Mouse (Mus musculus) urinary bladder, postnatal 25 days (tissue): ENCODE data around the gene Lce1d.
A peak's percentile ranks its signal among the peaks of the same experiment; 100 is the strongest.

Source experiments
- DNase-seq: peaks from one replicate; pipeline ENCODE4 v3.0.0; 2022; ENCODE audit warnings: low spot score

The Lce1d gene

GRCm38 (mm10) chr3:92687110-92687509, at the start of gene Lce1d:
TSS of gene Lce1d (minus strand) at chr3:92687210.
- no peak for DNase-seq

GRCm38 (mm10) chr3:92722631-92723030, 35.6 kb upstream of the Lce1d start:
- DNase-seq = no peak

GRCm38 (mm10) chr3:92720250-92720649, 33.2 kb upstream of the Lce1d start, which contains the start of gene Lce1f:
TSS of gene Lce1f (minus strand) at chr3:92720350.
- DNase-seq = no peak

GRCm38 (mm10) chr3:92715122-92715521, 28.1 kb upstream of the Lce1d start:
- DNase-seq = no peak

- DNase-seq = no peak
These were observed 22.0 kb upstream of the Lce1d start, which contains the start of gene Lce1e for GRCm38 (mm10) chr3:92708974-92709373. TSS of gene Lce1e (minus strand) at chr3:92709074.

GRCm38 (mm10) chr3:92694613-92695012, 7.6 kb upstream of the Lce1d start:
- DNase-seq = no peak

GRCm38 (mm10) chr3:92691688-92692087, 4.7 kb upstream of the Lce1d start:
- no peak for DNase-seq

- DNase-seq = peak; percentile 12
These were observed 2.1 kb upstream of the Lce1d start for GRCm38 (mm10) chr3:92689154-92689553.

GRCm38 (mm10) chr3:92678947-92679346, 8.1 kb downstream of the Lce1d start, which contains the start of gene Lce1c:
TSS of gene Lce1c (plus strand) at chr3:92679247.
- DNase-seq = no peak

GRCm38 (mm10) chr3:92670215-92670614, 16.8 kb downstream of the Lce1d start, which contains the start of gene Lce1a2:
TSS of gene Lce1a2 (minus strand) at chr3:92670315.
- no peak for DNase-seq

GRCm38 (mm10) chr3:92656826-92657225, 30.2 kb downstream of the Lce1d start, which contains the start of gene Lce1b:
TSS of gene Lce1b (minus strand) at chr3:92656926.
- no peak for DNase-seq

GRCm38 (mm10) chr3:92648207-92648606, 38.8 kb downstream of the Lce1d start, which contains the start of gene Lce1a1:
TSS of gene Lce1a1 (minus strand) at chr3:92648307.
- DNase-seq = no peak

- DNase-seq = no peak
These were observed 47.2 kb downstream of the Lce1d start for GRCm38 (mm10) chr3:92639854-92640253.

- DNase-seq = no peak
These were observed 48.4 kb downstream of the Lce1d start for GRCm38 (mm10) chr3:92638653-92638991.

GRCm38 (mm10) chr3:92637745-92638652, 49.0 kb downstream of the Lce1d start:
- DNase-seq = no peak
